Mouse (Mus musculus): ENCODE data around the gene Grik5. TPM values are rescaled to one million over a fixed set of nuclear protein-coding genes. Genes with fewer than 3 reads are reported as not detected.

The Grik5 gene
- polyA plus RNA-seq (2014; fragmentation: Nextera tagmentation; extraction: Ambion mirVana) = 9.7 and 10.0 TPM in 2 replicates

- peak; percentile 54 for DNase-seq (ENCODE audit: low spot score)
Measured at GRCm38 (mm10) chr7:25071979-25072715, at the start of gene Grik5, which contains the start of gene Zfp574. Gene Grik5, minus strand, starts transcription at chr7:25072346. Gene Zfp574, plus strand, starts transcription at chr7:25072567.

DNA sequence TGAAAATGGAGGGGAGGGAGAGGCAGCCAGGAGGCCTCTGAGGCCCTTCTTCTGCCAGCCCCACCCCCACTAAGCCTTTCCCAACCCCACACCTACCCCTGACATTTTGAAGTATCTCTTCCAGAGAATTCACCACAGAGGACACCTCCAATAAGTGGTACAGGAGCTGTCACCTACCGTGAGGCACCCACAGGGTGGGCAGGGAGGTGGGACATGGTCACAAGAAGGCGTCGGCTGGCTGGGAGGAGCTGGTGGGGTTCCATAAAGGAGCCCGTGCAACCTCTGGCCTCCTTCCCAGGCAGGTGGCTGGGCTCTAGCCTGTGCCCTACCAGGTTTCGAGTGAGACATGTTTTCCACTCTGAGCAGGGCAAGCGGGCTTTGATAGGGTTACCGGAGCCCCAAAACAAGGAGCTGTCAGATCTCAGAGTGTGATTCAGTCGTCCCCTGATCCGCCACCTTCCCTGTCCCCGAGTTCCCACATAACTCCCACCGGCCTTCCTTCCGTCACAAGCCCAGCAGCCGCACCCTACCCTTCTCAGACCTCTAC, 49.2 kb upstream of the Grik5 start:
- H3K9ac ChIP-seq (ENCODE audit: low read length) = no peak overlapping the region
- H3K4me3 ChIP-seq (ENCODE audit: low read depth, low read length) = no peak overlapping the region
- H3K27me3 ChIP-seq (ENCODE audit: control insufficient read depth, insufficient read depth, low read length) = no peaks in the 10 kb centered on the region
- no peaks in the 10 kb centered on the region for H3K4me1 ChIP-seq (ENCODE audit: control insufficient read depth, insufficient read depth, low read length)
- no peak overlapping the region for H3K27ac ChIP-seq (replicated peaks; ENCODE audit: low read depth, low read length)
- ATAC-seq (ENCODE audit: insufficient number of reproducible peaks, low FRiP score, low TSS enrichment, low read depth) (no peak), DNase-seq (ENCODE audit: low spot score) (no peak)
- H3K9me3 ChIP-seq (ENCODE audit: control insufficient read depth, low read length) = no peaks in the 10 kb centered on the region
- H3K36me3 ChIP-seq (ENCODE audit: control insufficient read depth, insufficient read depth, low read length) = no peaks in the 10 kb centered on the region
- no peak overlapping the region for H3K4me2 ChIP-seq (ENCODE audit: low read depth, severe bottlenecking)
- WGBS = 61% methylated on average over 13 of the region's 13 CpGs

More at GRCm38 (mm10) chr7:25071979-25072715, at the start of gene Grik5, which contains the start of gene Zfp574:
- H3K9ac ChIP-seq (ENCODE audit: low read length) = peak within 1 kb of the TSS; percentile 82
- under 1% methylated on average over 23 of the region's 28 CpGs for WGBS
- ATAC-seq (ENCODE audit: insufficient number of reproducible peaks, low FRiP score, low TSS enrichment, low read depth) = no peak
- H3K9me3 ChIP-seq (ENCODE audit: control insufficient read depth, low read length) = no peaks in the 10 kb centered on the region; the same call in 1 of the 2 replicates
- peak within 1 kb of the TSS; percentile 65 for H3K4me3 ChIP-seq (ENCODE audit: low read depth, low read length)
- peak within 1 kb of the TSS; percentile 87 for H3K27ac ChIP-seq (replicated peaks; ENCODE audit: low read depth, low read length)
- H3K4me1 ChIP-seq (ENCODE audit: control insufficient read depth, insufficient read depth, low read length) = peaks cover 12% of the 10 kb centered on the region
- H3K36me3 ChIP-seq (ENCODE audit: control insufficient read depth, insufficient read depth, low read length) = peaks cover 7% of the 10 kb centered on the region; the same call in 1 of the 2 replicates
- H3K4me2 ChIP-seq (ENCODE audit: low read depth, severe bottlenecking) = peak within 1 kb of the TSS; percentile 89
- H3K27me3 ChIP-seq (ENCODE audit: control insufficient read depth, insufficient read depth, low read length) = no peaks in the 10 kb centered on the region

- H3K4me2 ChIP-seq (ENCODE audit: low read depth, severe bottlenecking) = no peak overlapping the region
- H3K4me3 ChIP-seq (ENCODE audit: low read depth, low read length) = no peak overlapping the region
- no peaks in the 10 kb centered on the region for H3K4me1 ChIP-seq (ENCODE audit: control insufficient read depth, insufficient read depth, low read length)
- DNase-seq (ENCODE audit: low spot score) = no peak
- H3K27ac ChIP-seq (replicated peaks; ENCODE audit: low read depth, low read length) = no peak overlapping the region
- no peak for ATAC-seq (ENCODE audit: insufficient number of reproducible peaks, low FRiP score, low TSS enrichment, low read depth)
- WGBS = 70% methylated on average over 19 of the region's 25 CpGs
- H3K9ac ChIP-seq (ENCODE audit: low read length) = no peak overlapping the region
- H3K36me3 ChIP-seq (ENCODE audit: control insufficient read depth, insufficient read depth, low read length) = no peaks in the 10 kb centered on the region
- no peaks in the 10 kb centered on the region for H3K9me3 ChIP-seq (ENCODE audit: control insufficient read depth, low read length)
- no peaks in the 10 kb centered on the region for H3K27me3 ChIP-seq (ENCODE audit: control insufficient read depth, insufficient read depth, low read length)
Measured at GRCm38 (mm10) chr7:25120061-25120834, 48.1 kb upstream of the Grik5 start.

- ATAC-seq (ENCODE audit: insufficient number of reproducible peaks, low FRiP score, low TSS enrichment, low read depth) = no peak
Measured at GRCm38 (mm10) chr7:25112956-25113603, 40.9 kb upstream of the Grik5 start.

DNA sequence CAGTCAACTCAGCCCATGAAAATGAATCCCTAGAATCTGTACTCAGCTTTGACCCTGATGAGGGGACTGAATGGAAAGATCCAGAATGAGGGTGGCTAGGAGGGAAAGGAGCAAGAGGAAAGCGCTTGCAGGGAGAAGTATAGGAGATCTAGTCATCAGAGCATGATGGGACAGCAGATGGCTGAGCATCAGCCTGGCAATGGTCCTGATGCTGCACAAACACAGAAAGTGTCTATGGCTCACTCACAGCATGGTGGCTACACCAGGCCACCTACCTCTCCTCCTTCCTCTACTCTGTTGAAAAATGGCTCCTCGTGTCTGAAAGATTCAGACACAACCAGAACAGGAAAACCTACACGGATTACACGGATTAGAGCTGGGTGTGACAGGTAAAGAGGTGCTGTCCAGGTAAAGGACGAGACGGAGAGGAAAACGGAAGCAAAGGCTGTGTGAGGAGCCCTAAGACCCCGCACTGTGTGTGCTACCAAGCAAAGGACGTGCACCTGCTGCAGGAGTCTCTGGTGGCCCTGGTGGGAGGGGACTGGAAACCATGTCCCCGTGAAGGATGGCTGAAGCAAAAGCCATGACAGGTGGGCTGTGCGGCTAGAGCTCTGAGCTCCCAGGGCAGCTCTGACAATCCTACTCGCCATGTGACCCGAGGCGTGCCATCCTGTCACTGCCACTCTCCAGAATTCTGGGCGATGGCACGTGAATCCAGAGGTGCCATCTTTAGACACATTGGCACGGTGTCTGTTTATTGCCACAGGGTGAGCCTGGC, 40.2 kb upstream of the Grik5 start:
- Histone ChIP-seq H3K27me3 (ENCODE audit: control insufficient read depth, insufficient read depth, low read length) (no peaks in the 10 kb centered on the region), H3K27ac (replicated peaks; ENCODE audit: low read depth, low read length) (no peak overlapping the region), H3K4me3 (ENCODE audit: low read depth, low read length) (no peak overlapping the region), H3K4me2 (ENCODE audit: low read depth, severe bottlenecking) (no peak overlapping the region), H3K9ac (ENCODE audit: low read length) (no peak overlapping the region), H3K36me3 (ENCODE audit: control insufficient read depth, insufficient read depth, low read length) (no peaks in the 10 kb centered on the region), H3K4me1 (ENCODE audit: control insufficient read depth, insufficient read depth, low read length) (no peaks in the 10 kb centered on the region), H3K9me3 (ENCODE audit: control insufficient read depth, low read length) (no peaks in the 10 kb centered on the region)
- no peak for ATAC-seq (ENCODE audit: insufficient number of reproducible peaks, low FRiP score, low TSS enrichment, low read depth)
- WGBS = 84% methylated on average over 17 of the region's 17 CpGs
- DNase-seq (ENCODE audit: low spot score) = no peak

More at GRCm38 (mm10) chr7:25112956-25113603, 40.9 kb upstream of the Grik5 start:
- no peaks in the 10 kb centered on the region for H3K9me3 ChIP-seq (ENCODE audit: control insufficient read depth, low read length)
- no peak for DNase-seq (ENCODE audit: low spot score)
- H3K4me1 ChIP-seq (ENCODE audit: control insufficient read depth, insufficient read depth, low read length) = no peaks in the 10 kb centered on the region
- no peaks in the 10 kb centered on the region for H3K36me3 ChIP-seq (ENCODE audit: control insufficient read depth, insufficient read depth, low read length)
- H3K27me3 ChIP-seq (ENCODE audit: control insufficient read depth, insufficient read depth, low read length) = no peaks in the 10 kb centered on the region
- 81% methylated on average over 16 of the region's 16 CpGs for WGBS
- no peak overlapping the region for H3K4me3 ChIP-seq (ENCODE audit: low read depth, low read length)
- no peak overlapping the region for H3K9ac ChIP-seq (ENCODE audit: low read length)
- H3K27ac ChIP-seq (replicated peaks; ENCODE audit: low read depth, low read length) = no peak overlapping the region
- no peak overlapping the region for H3K4me2 ChIP-seq (ENCODE audit: low read depth, severe bottlenecking)

DNA sequence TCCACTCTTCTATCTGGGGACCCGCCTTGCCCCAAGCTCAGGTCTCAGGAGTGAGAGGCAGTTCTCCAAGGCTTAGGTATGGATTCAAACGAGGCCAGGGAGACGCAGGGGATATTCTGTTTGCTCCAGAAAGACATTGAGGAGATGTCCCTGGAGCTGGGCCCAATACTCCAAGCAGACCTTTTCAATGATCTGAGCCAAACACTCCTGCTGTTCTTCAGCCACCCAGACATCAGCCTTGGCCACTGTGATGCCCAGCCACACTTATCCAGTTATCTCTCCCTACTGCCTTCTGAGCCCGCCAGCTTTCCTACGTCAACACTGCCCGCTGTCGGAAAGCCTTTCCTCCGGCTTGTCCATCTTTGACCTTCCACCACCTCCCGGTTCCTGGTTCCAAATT, 38.2 kb upstream of the Grik5 start:
- no peak overlapping the region for H3K9ac ChIP-seq (ENCODE audit: low read length)
- H3K27me3 ChIP-seq (ENCODE audit: control insufficient read depth, insufficient read depth, low read length) = no peaks in the 10 kb centered on the region
- H3K27ac ChIP-seq (replicated peaks; ENCODE audit: low read depth, low read length) = no peak overlapping the region
- 0 out of 2 replicates have a peak, but pooled peaks cover 2% of the 10 kb centered on the region for H3K9me3 ChIP-seq (ENCODE audit: control insufficient read depth, low read length)
- 90% methylated on average over 9 of the region's 9 CpGs for WGBS
- no peaks in the 10 kb centered on the region for H3K4me1 ChIP-seq (ENCODE audit: control insufficient read depth, insufficient read depth, low read length)
- no peak overlapping the region for H3K4me3 ChIP-seq (ENCODE audit: low read depth, low read length)
- ATAC-seq (ENCODE audit: insufficient number of reproducible peaks, low FRiP score, low TSS enrichment, low read depth) (no peak), DNase-seq (ENCODE audit: low spot score) (no peak)
- H3K36me3 ChIP-seq (ENCODE audit: control insufficient read depth, insufficient read depth, low read length) = no peaks in the 10 kb centered on the region
- no peak overlapping the region for H3K4me2 ChIP-seq (ENCODE audit: low read depth, severe bottlenecking)

DNA sequence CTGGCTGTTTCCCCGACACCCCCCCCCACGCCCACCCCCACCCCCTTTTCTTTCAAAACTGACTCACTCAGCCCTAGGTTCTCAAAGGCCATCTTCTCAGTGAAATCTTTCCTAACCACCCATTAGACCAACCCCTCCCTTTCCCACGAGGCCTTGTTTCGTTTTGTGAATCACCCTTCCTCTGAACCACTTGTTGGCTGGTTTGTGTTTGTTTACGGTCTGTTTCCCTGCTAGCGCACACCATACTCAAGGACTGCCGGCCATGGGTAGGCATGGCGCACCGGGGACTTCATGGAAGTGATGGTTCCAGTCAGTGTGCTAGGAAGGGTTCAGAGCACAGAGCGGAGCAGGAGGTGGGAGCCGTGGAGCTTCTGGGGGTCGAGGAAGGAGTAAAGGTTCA, 37.2 kb upstream of the Grik5 start:
- Histone ChIP-seq H3K9me3 (ENCODE audit: control insufficient read depth, low read length) (0 out of 2 replicates have a peak, but pooled peaks cover 2% of the 10 kb centered on the region), H3K36me3 (ENCODE audit: control insufficient read depth, insufficient read depth, low read length) (no peaks in the 10 kb centered on the region), H3K9ac (ENCODE audit: low read length) (no peak overlapping the region), H3K27me3 (ENCODE audit: control insufficient read depth, insufficient read depth, low read length) (no peaks in the 10 kb centered on the region), H3K4me1 (ENCODE audit: control insufficient read depth, insufficient read depth, low read length) (no peaks in the 10 kb centered on the region), H3K4me3 (ENCODE audit: low read depth, low read length) (no peak overlapping the region), H3K27ac (replicated peaks; ENCODE audit: low read depth, low read length) (no peak overlapping the region), H3K4me2 (ENCODE audit: low read depth, severe bottlenecking) (no peak overlapping the region)
- no peak for ATAC-seq (ENCODE audit: insufficient number of reproducible peaks, low FRiP score, low TSS enrichment, low read depth)
- 84% methylated on average over 12 of the region's 12 CpGs for WGBS
- DNase-seq (ENCODE audit: low spot score) = no peak

All from limb, embryonic 11.5 days (tissue).